Mouse (Mus musculus): ENCODE results near the gene Prickle2.

The Prickle2 gene

DNA sequence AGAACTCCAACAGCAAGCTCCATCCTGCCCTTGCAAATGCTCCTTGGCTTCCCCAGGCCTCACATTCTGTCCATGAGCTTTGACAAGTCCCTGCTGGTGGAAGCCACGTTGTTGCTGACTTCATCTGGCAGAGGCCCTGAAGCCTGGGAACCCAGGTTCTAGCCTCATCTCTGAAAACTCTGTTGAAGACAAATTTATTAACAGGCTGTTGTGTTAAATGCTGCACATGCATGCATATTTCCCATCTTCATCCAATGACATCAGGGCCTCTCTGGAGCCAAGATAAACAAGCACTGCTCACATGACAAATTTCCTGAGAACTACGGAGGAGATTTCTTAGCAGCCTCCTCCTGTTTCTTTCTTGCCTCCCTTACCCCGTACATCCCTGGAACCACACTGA is 259.3 kb downstream of the Prickle2 start:
- no peak for DNase-seq (ENCODE audit: low spot score in 2 of 2)

DNA sequence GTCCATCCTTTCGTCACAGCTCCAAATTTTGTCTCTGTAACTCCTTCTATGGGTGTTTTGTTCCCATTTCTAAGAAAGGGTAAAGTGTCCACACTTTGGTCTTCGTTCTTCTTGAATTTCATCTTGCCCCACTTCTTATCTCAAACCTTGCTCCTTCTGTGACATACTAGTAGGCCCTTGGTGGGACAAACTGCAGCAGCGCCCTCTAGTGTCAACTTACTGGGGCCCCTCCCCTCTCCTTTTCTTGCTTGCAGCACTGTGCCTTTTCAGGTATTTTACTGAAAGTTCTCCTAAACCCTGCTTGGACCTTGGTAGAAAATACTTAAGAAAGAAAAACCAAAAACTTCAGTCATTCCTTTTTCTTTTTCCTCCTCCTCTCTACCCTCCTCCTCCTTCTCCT is 264.8 kb downstream of the Prickle2 start:
- no peak for DNase-seq (ENCODE audit: low spot score in 2 of 2)

DNA sequence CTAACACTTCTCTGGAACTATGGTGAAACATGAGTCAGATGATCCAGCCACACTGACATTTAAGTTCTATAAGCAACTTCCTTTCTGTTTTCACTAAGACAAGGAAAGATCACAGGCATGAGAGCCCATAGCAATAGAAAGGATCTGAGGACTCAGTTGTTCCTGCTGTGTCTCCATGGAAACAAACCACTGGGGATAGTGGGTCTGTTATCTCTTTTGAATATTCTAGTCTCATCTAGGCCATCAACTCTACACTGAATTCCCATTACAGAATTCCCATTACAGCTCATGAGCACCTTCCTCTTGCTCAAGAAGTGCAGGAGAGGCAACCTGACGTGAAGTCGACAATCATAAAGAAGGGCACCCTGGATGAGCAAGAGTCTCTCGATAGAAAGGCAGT is 265.7 kb downstream of the Prickle2 start:
- DNase-seq (ENCODE audit: low spot score in 2 of 2): no peak

GRCm38 (mm10) chr6:92432146-92432545 is 273.8 kb downstream of the Prickle2 start:
- no peak for DNase-seq (ENCODE audit: low spot score in 2 of 2)

GRCm38 (mm10) chr6:92427406-92428171 is 278.4 kb downstream of the Prickle2 start:
- DNase-seq (ENCODE audit: low spot score in 2 of 2): no peak

GRCm38 (mm10) chr6:92425901-92426300 is 280.1 kb downstream of the Prickle2 start:
- DNase-seq (ENCODE audit: low spot score in 2 of 2): no peak

GRCm38 (mm10) chr6:92425476-92425875 is 280.5 kb downstream of the Prickle2 start:
- DNase-seq (ENCODE audit: low spot score in 2 of 2): no peak

- DNase-seq (ENCODE audit: low spot score in 2 of 2): no peak
These were observed 281.0 kb downstream of the Prickle2 start for GRCm38 (mm10) chr6:92424991-92425390.

DNA sequence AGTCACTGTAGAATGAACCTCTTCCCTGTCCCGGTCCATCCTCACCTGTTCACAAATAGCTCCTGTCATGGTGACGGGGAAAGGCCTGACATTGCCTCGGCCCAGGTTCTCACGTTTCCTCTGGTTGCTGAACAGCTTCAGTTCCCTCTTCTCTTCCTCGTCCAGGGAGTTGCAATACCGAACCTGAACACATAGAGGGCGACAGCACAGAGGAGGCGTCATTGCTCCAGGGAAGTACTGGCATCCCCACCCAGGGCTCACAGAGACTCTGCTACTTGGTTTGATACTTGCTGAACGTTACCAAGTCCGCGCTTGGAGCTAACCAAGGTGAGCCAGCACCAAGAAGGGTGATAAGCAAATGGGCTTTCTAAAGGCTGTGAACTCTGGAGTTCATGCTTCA is 283.7 kb downstream of the Prickle2 start:
- DNase-seq (ENCODE audit: low spot score in 2 of 2): no peak

DNA sequence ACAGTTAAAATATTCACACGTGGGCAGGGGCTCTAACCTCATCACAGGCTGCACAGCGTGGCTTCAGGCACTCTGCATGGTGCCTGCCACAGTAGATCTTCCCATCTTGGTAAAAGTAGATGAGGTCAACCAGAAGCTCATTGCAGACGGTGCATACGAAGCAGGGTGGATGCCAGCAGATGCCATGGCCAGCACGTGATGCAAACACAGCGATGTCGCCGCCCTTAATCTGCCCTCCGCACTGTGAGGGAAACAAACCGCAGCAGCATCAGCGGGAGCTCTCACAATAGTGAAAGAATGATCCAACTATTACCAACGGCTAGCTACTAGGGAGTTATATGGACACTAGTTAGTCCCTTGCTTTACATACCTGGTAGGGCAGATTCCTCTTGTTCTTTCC is 285.8 kb downstream of the Prickle2 start:
- no peak for DNase-seq (ENCODE audit: low spot score in 2 of 2)

- no peak for DNase-seq (ENCODE audit: low spot score in 2 of 2)
These were observed 290.6 kb downstream of the Prickle2 start for GRCm38 (mm10) chr6:92415405-92415755.

DNA sequence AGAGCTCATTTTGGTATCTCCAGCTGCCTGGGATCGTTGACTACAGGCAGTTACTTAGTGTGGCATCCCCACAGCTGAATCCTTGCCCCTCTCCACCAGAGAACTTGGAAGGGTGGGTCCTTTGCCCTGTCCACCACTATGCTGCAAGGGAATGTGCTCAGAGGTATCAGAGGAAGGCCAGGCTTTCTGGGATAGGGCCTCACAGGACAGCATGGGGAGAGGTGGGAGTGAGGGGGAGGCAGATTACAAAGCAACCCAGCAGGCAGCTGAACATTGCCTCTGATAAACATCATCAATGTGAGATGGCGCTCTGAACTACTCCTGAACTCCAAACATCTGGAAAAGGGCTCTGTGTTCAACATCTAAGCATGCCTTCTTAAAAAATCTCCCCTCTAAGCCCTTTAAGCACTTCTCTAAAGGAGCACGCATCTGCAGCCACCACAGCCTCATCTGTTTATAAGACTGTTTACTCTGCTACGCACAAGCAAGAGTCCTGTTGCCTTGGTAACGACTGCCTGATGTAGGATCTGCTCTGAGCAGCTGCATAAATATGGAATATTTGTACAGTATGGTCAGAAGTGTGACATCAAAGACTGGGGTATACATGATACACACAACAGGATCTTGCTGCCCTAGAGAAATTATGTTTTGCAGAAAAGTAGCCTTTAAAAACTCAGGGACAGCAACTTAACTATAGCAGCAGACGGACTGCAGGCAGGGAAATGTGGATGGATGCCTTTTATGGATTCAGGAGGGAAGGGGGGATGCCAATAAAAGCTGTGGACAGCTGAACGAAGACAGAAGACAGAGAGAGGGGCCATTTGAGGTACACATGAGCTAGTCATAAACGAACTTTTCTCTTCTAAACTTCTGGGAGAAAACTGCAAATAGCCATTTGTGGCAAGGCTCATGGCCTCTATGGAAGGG is 291.2 kb downstream of the Prickle2 start:
- no peak for DNase-seq (ENCODE audit: low spot score in 2 of 2)

DNA sequence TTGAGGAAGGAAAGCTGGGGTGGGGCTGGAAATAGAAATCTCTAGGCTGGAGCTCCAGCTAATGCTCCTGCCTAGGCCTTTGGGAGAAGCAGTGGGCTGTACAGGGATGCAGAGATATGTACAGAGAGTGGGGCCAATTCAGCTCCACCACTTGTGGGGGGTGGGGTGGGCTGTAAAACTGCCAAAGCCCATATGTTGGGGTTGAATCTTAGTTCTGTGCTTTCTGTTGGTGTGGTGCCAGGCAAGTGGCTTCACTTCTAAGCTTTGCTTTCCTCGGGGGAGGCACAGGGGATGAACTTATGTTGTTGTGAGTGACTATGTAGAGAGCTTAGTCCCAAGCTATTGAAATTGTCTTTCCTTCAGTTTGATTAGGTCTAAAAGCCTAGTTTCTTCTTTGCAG is 292.0 kb downstream of the Prickle2 start:
- no peak for DNase-seq (ENCODE audit: low spot score in 2 of 2)

DNA sequence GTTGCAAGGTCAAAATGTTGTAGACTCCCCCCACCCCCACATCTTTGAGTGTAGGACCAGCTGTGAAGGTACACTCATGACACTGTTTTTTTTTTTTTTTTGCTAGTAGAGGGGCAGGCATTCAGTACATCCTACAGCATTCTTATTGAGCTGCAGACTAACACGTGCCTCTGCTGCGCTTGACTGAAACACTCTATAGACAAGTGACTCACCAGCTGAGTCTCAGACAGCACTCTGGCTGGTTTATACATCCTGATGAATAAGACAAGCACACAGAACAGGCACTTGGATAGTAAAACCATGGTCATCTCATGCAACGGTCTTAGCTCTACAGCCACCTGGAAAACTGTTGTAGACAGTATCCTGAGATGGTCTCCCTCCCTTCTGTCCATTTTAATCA is 296.2 kb downstream of the Prickle2 start:
- DNase-seq (ENCODE audit: low spot score in 2 of 2): no peak

DNA sequence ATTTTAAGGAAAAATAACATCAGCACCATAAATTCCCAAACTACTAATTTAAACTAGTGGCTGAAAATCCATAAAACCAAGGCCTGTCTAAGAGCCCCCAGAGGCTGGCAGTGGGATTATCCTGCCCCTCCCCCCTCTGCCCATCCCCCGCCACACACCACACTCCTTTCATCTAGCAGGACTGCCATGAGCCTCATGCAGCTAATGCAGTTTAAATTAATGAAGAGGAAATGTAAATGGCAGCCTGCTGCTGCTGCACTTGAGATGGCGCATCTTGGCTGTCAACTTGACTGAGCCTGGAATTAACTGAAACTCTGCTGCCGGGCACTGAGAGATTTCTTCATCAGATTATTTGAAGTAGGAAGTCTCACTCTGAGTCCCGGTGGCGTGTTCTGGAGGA is 298.7 kb downstream of the Prickle2 start:
- no peak for DNase-seq (ENCODE audit: low spot score in 2 of 2)

GRCm38 (mm10) chr6:92405571-92405970 is 300.4 kb downstream of the Prickle2 start:
- no peak for DNase-seq (ENCODE audit: low spot score in 2 of 2)

GRCm38 (mm10) chr6:92397876-92398275 is 308.1 kb downstream of the Prickle2 start:
- DNase-seq (ENCODE audit: low spot score in 2 of 2): no peak

GRCm38 (mm10) chr6:92395556-92395955 is 310.4 kb downstream of the Prickle2 start:
- no peak for DNase-seq (ENCODE audit: low spot score in 2 of 2)

DNA sequence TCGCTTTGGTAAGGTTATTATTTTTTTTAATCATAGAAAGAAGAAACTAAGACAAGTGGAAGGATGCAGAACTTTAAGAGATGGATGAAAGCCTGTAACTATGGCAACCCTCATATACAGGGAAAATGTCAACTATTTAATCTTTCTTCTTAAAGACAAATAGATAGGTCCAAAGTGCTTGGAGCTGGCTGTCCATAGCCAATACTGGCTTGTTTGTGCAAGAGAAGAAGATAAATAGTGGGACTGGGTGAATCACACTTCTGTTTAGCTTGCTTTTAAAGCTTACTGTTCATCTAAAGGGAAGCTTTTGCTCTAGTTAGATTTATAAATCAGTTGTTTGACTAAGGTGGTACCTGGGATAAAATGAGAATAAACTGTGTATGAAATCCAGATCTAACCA is 310.8 kb downstream of the Prickle2 start:
- no peak for DNase-seq (ENCODE audit: low spot score in 2 of 2)

DNA sequence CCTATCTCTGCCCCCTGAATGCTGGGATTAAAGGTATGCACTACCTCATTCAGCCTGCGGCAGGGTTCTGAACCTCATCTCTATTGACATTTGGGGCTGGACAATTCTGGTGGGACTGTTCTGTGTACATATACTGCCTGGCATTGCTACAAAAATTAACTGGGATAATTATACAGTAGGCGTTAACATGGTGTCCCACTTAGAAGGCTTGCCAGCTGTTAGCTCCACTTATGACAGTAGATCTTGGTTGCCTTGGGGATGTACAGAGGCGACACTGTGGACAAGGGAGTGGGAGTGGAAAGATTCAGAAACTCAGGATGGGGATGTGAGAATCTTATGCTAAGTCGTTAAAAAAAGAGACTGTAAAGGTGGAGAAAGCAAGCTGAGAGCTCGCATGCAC is 311.3 kb downstream of the Prickle2 start:
- DNase-seq (ENCODE audit: low spot score in 2 of 2): no peak

GRCm38 (mm10) chr6:92390321-92390720 is 315.6 kb downstream of the Prickle2 start:
- DNase-seq (ENCODE audit: low spot score in 2 of 2): no peak

DNA sequence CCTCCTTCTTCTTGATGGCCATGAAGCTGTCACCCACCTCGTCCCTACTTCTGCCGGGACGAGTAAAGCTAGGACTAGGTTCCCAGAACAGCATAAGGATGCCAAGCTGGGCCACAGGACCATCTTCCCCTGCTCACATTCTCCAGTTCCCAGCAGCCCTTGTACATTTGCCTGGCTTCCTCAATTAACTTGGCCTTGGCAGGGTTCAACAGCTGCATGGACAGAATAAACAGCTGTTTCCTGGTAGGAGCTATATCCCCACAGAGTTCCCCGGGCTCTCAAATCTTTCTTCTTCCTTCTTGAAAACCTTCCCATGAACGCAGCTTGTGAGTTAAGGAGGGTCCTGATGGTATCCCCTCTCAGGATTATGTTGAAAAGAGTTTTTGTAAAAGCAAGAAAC is 317.3 kb downstream of the Prickle2 start:
- no peak for DNase-seq (ENCODE audit: low spot score in 2 of 2)

GRCm38 (mm10) chr6:92383196-92383782 is 322.7 kb downstream of the Prickle2 start:
- no peak for DNase-seq (ENCODE audit: low spot score in 2 of 2)

Data from spleen, postnatal 36 days (tissue).